Mouse (Mus musculus) neural tube, embryonic 13.5 days (tissue): ENCODE results near the gene Frmpd3. TPM values are rescaled to one million over a fixed set of nuclear protein-coding genes. Genes with fewer than 3 reads are reported as not detected.
A peak's percentile ranks its signal among the peaks of the same experiment; 100 is the strongest.

ENCODE experiments used
- ATAC-seq: fragments of 200-750 bp; cut with Nextera tagmentation; 2 replicates; pipeline ENCODE4 v1.8.0; 2017; ENCODE audit warnings: low read depth, mild to moderate bottlenecking, moderate TSS enrichment, moderate library complexity
- H3K27ac ChIP-seq: fragments of 300-500 bp; sonication (generic); replicated peaks from 2 replicates; pipeline ENCODE4 v1.5.1; 2015; ENCODE audit warnings: moderate library complexity, mild to moderate bottlenecking, inconsistent platforms
- H3K27me3 ChIP-seq: fragments of 300-500 bp; sonication (generic); 2 replicates; pipeline ENCODE4 v1.6.1; 2015; ENCODE audit warnings: mild to moderate bottlenecking, inconsistent platforms
- H3K36me3 ChIP-seq: fragments of 300-500 bp; sonication (generic); 2 replicates; pipeline ENCODE4 v1.6.1; 2015; ENCODE audit warnings: mild to moderate bottlenecking, inconsistent platforms
- H3K4me1 ChIP-seq: fragments of 300-500 bp; sonication (generic); replicated peaks from 2 replicates; pipeline ENCODE4 v1.6.1; 2015; ENCODE audit warnings: inconsistent platforms
- H3K4me2 ChIP-seq: fragments of 300-500 bp; sonication (generic); 2 replicates; pipeline ENCODE4 v1.6.1; 2015; ENCODE audit warnings: inconsistent platforms, mild to moderate bottlenecking, moderate library complexity
- H3K4me3 ChIP-seq: fragments of 300-500 bp; sonication (generic); 2 replicates; pipeline ENCODE4 v1.5.1; 2015; ENCODE audit warnings: mild to moderate bottlenecking, inconsistent platforms
- H3K9ac ChIP-seq: fragments of 300-500 bp; sonication (generic); 2 replicates; pipeline ENCODE4 v1.6.1; 2015; ENCODE audit warnings: moderate library complexity, mild to moderate bottlenecking, inconsistent platforms
- H3K9me3 ChIP-seq: fragments of 300-500 bp; sonication (generic); 2 replicates; pipeline ENCODE4 v1.6.1; 2016; ENCODE audit warnings: inconsistent platforms
- WGBS: fragments of 180-500 bp; shearing (Covaris S2); methylation state at CpG from one replicate; pipeline ENCODE4 v1.1.7; 2015; 5-methylcytosine and 5-hydroxymethylcytosine counted together
- microRNA counts: library from miRNA; unstranded; fragments of <30 nt; microRNA quantifications from one replicate; lab custom pipeline; 2016
- microRNA-seq: library from miRNA; unstranded; fragments of <30 nt; microRNA quantifications from one replicate; pipeline ENCODE4, GENCODE M21; 2016
- polyA plus RNA-seq: library from polyadenylated mRNA; unstranded; fragments of >200 nt; fragmentation: Nextera tagmentation; extraction: Ambion mirVana; gene quantifications from 2 replicates; pipeline ENCODE4 v1.2.1, GENCODE M21; 2015

Frmpd3 gene
- polyA plus RNA-seq, 1 experiment from 2014 or later = 3.4 TPM

DNA sequence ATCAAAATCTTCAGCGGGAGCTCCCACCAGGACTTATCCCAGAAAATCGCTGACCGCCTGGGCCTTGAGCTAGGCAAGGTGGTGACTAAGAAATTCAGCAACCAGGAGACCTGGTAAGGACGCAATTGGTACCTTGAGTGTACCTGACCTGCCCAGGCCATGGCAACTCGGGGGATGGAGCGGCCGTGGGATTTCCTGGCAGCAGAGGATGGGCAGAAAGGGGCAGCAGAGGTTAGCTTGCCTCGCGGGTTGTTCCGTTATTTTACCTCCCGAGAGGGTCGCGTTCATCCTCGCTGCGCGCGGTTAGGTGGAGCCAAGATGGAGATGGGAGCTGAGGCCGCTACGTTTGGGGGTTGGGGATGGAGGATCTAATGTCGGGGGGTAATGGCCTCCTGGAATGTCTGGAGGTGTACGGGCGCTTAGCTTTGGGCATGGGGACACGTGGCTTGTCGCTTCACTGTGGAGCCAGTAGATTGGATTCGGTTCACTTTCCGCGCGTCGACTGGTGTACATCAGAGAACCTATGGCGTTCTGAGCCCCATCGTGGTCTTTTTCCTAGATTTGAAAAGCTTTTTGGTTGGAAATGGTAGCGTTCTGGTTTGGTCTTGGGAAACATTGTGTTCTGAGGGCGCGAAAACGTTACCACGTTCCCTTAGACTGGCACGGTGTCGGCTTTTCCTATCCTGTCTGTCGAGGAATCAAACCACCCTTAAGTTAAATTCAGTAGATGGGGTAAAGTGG, 114.9 kb downstream of the Frmpd3 start:
- Histone ChIP-seq H3K4me1 (no peaks in the 10 kb centered on the region; the same call in 1 of the 2 replicates), H3K27ac (peak overlapping the region; percentile 49; the same call in 1 of the 2 replicates), H3K36me3 (no peaks in the 10 kb centered on the region), H3K9ac (peak overlapping the region; percentile 73), H3K27me3 (peaks cover 15% of the 10 kb centered on the region), H3K4me2 (peak overlapping the region; percentile 58), H3K9me3 (no peaks in the 10 kb centered on the region), H3K4me3 (peak overlapping the region; percentile 58)
- 21% methylated on average over 39 of the region's 39 CpGs for WGBS
- ATAC-seq = peak; percentile 64

DNA sequence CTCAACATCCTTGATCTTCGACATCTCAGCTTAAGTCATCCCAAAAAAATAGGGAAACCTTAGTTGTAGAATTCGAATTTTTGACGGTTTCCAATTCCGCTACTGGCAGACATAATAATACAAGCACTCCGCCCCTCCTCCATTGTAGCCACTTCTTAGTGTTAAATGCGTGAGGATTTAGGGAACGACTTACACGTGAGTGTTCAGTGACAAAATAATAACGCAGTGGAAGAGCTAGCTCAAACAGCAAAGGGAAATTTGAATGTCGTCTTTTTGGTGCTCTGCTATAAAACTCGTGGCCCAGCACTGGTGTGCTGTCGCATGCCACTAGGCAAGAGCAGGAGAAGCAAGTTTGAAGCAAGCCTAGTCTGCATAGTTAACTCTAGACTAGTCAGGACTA, 115.4 kb downstream of the Frmpd3 start:
- WGBS = 18% methylated on average over 12 of the region's 12 CpGs
- H3K4me2 ChIP-seq = peak overlapping the region; percentile 58
- H3K27me3 ChIP-seq = peaks cover 15% of the 10 kb centered on the region
- H3K9ac ChIP-seq = peak overlapping the region; percentile 73
- H3K9me3 ChIP-seq = no peaks in the 10 kb centered on the region
- no peak overlapping the region for H3K27ac ChIP-seq
- H3K4me1 ChIP-seq = no peaks in the 10 kb centered on the region; the same call in 1 of the 2 replicates
- no peak for ATAC-seq
- peak overlapping the region; percentile 58 for H3K4me3 ChIP-seq
- no peaks in the 10 kb centered on the region for H3K36me3 ChIP-seq

DNA sequence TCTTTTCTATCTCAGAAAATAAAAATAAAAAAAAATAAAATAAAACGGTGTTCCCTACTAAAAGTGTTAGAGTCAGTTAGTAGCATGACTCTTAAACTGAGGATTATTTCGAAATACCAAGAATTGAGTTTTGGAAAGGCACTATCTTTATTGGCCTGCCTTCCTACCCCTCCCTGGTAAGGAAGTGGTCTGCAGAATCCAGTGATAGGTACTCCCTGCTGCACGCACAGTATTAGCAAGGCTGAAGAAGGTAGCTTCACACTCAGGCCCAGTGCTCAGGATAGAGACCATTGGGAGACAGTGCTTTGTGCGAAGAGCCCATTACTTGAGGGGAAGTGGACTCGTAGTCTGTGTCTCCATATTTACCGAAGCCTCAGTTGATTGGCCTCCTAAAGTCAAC, 136.2 kb downstream of the Frmpd3 start:
- Histone ChIP-seq H3K9ac (no peak overlapping the region), H3K4me1 (no peaks in the 10 kb centered on the region), H3K4me3 (no peak overlapping the region), H3K9me3 (no peaks in the 10 kb centered on the region), H3K4me2 (no peak overlapping the region), H3K36me3 (peaks cover 11% of the 10 kb centered on the region; the same call in 1 of the 2 replicates), H3K27ac (no peak overlapping the region), H3K27me3 (peaks cover 12% of the 10 kb centered on the region)
- no peak for ATAC-seq
- WGBS = 89% methylated on average over 6 of the region's 6 CpGs

DNA sequence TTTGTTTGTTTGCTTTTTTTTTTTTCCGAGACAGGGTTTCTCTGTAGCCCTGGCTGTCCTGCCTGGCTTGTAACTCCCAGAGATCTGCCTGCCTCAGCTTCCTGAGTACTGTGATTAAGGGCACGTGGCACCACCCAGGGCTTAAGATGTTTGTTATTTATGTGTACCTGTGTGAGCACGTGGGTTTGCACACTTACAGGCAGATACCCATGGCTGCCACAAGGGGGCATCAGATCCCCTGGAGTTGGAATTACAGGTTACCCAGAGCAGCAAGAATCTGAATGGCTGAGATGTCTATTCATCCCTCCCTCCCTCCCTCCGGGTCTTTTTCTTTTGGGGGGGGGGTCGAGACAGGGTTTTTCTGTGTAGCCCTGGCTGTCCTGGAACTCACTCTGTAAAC, 137.1 kb downstream of the Frmpd3 start:
- H3K4me2 ChIP-seq = no peak overlapping the region
- H3K36me3 ChIP-seq = peaks cover 5% of the 10 kb centered on the region; the same call in 1 of the 2 replicates
- H3K9ac ChIP-seq = no peak overlapping the region
- H3K27ac ChIP-seq = no peak overlapping the region
- H3K27me3 ChIP-seq = peaks cover 12% of the 10 kb centered on the region
- no peak for ATAC-seq
- 56% methylated on average over 5 of the region's 5 CpGs for WGBS
- no peak overlapping the region for H3K4me3 ChIP-seq
- no peaks in the 10 kb centered on the region for H3K4me1 ChIP-seq
- H3K9me3 ChIP-seq = no peaks in the 10 kb centered on the region

MicroRNAs within 50 kb of the gene (microRNA counts, 519-probe panel; counts per million panel counts)
- microRNA mmu-miR-3475 (lab: Ali Mortazavi, UCI) = 1,448 counts per million, percentile 5 among the panel's probes with 10 or more counts

Small RNAs within 50 kb of the gene (microRNA-seq; reads per million reads assigned to microRNA genes)
- 50.8 reads per million, percentile 47 among the genes with 10 or more reads in this experiment for gene Mir3475

Other genes with a start within 250 kb of the Frmpd3 start
- gene Prps1, start 114.3 kb downstream of the Frmpd3 start, polyA plus RNA-seq = 76.0 and 77.4 TPM in 2 replicates